Mouse (Mus musculus) lung, postnatal 14 days (tissue): ENCODE measurements at regions not wholly inside any gene's neighbourhood (a gene's known extent, or its start where the extent isn't known, plus 50 kb on each side); places are given as distances from the start of the nearest gene placed in this dataset.
A peak's percentile ranks its signal among the peaks of the same experiment; 100 is the strongest.

Experiments
- DNase-seq: peaks from one replicate; pipeline ENCODE4 v3.0.0; 2021

DNA sequence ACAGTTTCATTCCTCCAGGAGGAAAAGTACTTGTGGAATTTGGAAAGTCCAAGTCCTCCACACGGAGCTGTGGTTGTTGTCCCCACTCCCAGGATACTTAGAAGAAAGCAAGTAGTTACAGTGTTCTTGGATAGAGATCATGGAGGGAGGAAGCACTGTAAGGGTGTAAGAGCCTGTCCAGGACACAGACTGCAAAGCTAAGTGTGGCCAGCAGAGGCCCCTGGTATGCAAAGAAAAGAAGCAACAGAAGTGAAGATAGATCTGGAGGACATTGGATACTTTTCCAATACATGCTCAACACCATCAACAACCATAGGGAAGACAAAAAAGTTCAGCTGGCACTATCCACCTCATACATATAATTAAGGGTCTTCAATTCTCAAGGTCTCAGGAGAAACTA is 197.4 kb downstream of the Meis1 start:
- peak; percentile 46 for DNase-seq

DNA sequence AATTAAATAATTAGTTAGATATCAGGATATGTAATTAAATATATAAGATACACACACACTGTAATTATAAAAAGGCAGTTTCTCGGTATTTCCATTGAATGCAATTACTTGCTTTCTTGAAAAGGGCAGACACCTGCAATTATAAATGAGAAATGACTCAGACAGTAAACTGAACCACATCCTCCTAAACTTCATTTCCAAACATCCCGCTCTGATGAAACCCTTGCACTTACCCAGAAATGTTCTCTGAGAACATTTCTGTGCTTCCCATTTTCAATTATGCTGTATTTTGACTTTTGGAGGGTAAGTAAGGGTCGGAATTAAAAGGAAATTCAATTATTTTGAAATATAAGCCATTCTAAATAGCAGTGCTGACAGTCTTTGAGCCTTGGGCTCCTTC is 204.7 kb downstream of the Meis1 start:
- DNase-seq, result no peak

DNA sequence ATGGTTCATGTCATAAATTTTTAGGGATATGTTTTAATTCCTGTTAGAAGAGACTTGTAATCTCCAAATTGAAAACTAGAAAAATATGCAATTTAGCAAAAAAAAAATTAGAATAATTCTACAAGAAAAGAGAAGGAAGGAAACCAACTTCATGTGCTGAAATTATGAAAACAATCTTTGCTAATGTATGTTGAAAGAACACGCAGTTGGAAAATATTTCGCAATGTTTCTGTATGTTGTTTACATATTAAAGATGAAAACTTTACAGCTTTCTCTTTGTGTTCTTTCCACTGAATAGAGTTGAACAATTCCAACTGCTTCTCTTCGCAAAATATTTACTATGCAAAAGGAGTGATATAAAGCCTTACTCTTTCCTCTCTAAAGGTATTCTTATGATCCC is 251.3 kb downstream of the Meis1 start:
- no peak for DNase-seq

DNA sequence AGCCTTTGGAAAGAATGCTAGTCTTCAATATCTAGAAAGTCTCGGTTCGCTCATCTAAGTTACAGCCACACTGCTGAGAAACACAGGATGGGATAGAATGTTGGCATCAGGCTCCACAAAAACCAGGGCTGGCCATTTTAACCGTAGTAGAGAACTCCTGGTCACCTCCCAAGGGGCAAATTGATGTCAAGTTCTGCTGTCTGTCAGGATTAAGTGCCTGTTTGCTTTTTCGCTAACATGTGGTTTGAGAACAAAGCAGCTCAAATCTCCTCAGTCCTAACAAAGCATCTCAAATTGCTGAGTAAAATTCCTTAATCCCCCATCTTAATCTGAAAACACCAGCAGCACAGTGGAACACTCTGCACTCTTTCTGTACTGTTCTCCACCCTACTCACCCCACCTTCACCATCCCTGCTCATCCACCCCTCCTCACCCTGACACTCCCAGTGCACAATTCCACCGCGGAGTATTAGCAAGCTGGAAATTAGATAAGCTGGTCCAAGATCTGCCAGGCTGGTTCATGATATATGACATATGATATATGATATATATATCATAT is 252.2 kb downstream of the Meis1 start:
- DNase-seq, result no peak

DNA sequence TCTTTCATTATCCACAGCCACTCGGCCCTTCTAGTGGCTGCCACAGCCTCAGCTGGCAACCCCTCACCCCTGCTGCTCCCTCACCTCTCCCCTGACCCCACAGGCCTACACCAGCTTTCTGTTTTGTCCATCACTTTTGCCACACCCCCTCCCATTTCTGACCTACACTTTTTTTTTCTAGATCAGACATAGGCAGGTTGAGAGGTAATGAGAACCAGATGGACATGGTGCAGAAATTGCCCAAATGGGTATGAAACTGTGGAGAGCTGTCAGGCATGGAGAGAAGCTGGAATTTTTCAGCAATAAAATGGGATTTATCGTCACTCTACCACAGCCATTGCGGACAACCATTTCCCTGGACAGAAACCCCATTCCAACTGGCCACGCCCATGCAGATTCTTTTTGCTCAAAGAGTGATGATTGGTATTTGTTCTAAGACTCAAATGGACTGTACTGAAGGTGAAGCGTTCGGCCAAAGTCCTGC is 260.2 kb downstream of the Meis1 start:
- DNase-seq, result no peak

DNA sequence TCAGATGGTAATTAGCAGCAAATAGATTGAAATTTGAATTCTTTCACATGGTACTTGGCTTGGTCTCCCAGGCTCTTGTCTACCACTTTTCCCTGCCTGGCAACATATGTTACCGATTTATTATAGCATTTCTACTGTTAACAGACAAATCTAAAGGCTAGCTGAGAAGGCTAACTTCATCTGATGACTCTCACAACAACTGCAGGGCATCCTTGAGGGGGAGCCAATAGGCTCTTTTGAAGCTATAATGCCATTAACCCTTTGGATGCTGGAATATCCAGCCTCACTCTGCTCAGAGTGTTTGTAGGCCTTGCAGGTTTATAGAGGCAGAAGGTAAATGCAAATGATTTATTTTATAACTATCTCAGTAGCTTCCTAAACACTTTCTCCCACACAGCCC is 262.2 kb downstream of the Meis1 start:
- DNase-seq, result no peak

DNA sequence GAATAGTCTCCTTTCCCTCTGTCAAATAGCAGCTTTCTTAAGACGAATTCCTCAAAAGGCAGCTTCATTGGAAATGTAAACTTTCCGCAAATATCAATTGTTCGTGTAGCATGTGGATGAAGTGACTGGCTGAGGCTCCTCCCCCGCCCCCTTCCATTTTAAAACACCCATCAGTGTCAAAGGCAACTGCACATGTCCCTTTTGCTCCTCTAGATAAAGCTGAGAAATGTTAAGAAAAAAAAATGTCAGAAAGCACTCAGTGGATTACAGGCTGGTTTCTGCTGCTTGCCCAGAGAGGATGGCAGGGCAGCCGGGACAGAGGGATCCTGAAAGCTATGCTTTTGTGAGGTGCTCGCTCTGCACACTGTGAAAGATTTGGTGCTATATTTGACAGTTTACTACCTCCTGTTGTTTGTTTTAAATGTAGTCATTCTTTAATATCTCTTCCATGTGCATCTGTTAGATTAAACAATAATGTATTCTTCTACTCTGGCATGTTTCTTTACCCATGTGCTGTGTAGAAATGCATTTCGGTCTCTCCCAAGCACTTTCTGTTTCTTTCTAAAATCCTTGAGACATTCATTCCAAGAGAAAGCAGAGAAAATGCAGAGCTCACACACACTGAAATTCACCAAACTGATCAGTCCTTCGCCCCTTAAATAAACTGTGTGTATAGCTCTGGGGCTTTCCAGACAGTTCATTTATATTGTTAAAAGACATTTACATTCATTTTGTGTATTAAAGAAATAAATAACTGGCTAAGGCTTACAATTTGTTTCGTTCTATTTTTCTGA is 263.9 kb downstream of the Meis1 start:
- DNase-seq, result no peak

DNA sequence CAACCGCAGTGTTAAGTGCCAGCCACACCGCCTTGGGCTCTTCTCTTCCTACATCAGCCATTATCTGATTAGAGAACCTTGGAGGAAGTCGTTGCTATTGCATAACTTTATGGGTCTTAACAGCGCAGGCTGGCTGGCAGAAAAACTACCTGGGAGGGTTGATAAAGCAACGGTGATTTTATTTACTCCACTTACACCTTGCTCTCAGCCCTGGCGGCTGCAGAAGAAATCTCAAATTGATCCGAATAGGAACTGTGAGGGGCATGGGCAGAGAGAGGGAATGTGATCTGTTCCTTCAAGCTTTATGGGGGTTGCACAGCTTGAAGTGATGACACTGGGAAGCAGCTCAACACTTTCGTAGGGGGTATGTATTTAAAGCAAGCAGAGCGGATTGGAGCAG is 264.9 kb downstream of the Meis1 start:
- DNase-seq, result no peak

DNA sequence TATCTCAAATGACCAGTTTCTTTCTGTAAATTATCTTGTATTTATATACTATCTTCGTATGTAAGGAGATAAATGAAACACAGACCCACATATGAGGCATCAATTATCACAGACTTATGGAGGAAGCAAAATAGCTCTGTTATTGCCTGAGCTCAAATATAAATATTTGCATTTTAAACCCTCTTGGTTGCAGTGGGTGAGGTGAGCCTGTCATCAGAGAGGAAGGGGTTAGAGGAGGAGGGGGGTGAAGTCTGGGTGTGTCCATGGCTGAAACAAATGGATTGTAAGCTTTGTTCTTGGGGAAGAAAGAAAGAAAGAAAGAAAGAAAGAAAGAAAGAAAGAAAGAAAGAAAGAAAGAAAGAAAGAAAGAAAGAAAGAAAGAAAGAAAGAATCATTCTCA is 265.5 kb downstream of the Meis1 start:
- DNase-seq, result no peak

DNA sequence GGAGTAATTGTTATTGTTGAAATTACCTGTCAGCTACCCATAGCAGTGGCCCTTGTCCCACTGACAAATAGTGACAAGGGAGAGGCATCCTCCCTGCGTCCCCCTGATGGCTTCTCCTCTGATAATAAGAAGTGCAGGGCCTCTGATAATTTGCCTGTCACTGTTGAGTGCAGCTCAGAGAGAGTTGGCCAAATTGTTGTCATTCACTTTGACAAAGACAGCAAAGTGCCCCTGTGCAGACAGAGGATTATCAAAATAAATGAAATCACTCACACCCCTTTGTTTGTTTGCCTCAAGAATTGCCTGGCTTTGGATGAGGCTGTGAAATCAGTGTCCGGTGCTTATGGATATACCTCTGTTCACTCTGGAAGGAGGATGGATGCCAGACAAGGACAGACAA is 266.3 kb downstream of the Meis1 start:
- no peak for DNase-seq

DNA sequence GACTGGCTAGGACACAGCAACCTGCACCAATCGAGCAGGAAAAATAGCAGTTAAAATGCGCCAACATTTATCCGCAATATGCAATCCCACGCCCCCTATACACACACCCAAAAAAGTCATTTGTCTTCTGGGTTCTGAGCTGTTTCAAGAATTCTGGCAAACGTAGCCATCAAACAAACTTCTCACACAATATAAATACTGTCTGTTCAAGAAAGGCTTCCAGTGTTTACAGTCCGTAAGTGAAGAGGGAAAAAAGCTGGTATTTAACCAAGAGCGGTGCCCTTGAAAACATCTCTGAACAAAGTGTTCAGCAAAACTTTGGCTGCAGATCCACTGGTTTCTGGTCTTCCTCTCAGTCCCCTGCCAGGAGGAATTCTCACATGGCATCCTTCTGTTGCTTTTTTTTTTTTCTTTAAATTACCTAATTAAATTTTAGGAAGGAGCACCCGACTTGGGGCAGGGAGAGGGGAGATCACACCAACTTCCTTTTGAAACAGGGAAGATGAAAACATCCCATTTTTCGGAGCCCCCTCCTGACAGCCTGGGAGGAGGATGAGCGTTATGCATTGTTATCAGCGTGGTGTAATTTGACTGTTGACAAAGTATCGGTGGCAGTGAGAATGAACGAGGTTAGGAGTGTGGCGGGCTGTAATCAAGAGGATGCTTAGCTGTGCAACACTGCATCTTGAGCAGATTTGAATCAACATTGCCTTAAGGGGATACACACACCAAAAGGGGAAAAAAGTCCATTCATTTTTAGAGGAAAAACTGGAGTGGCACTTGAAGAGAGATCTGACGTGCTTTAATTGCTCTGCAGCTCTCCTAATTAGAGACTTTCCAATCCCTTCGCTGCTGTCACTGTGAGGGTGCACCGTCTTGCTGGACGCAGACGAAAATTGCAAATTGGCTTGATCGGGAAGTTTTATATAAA is 267.6 kb downstream of the Meis1 start:
- DNase-seq, result peak; percentile 14

DNA sequence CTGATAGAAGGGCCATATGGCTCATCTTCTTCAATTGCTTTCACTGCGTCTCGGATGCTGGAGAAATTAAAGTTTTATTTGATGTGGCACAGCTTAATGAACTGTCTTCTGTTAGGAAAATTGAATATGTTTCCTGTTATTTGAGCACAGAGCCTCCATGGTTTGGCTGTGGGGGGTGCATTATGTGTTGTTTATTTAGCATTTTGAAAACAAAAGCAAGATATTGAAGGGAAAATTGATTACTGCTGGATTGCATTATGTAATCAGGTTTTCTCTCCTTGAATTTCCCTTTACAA is 268.8 kb downstream of the Meis1 start:
- no peak for DNase-seq

DNA sequence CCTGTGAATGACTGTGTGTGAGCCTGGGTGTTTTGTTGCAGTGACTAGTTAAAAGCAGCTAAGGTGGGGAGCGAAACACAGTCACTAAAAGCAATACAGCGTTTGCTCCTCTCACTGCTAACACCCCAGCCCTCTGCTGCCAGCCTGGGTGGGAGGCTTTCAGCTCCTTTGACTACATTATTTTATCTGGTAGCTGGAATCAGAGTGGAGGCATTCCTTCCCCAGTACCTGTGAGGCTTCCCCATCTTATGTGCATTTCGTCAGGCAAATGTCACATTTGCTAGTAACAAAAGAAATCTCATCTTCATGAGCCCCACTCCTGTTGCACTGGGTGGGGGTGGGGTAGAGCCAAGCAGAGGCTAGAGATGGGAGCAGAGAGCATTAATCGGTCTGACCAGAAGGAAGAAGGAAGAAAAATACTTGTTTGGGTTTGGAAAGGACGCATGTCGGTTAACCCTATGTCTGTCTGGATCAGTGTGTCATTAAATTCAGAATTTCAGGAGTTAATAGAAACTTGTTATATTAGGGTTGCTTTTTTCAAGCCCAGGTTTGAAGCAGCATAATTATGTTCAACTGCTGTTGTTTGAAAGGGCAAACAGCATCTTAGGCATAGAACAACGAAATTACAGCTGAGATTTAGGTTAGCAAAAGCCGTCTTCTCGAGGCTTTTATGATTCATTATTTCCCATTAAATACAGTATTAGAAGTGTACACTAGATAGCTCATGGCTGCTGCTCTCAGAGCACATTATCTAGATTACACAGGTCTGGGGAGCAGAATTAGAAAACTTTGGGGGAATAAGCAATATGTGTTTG is 269.3 kb downstream of the Meis1 start:
- DNase-seq, result no peak

DNA sequence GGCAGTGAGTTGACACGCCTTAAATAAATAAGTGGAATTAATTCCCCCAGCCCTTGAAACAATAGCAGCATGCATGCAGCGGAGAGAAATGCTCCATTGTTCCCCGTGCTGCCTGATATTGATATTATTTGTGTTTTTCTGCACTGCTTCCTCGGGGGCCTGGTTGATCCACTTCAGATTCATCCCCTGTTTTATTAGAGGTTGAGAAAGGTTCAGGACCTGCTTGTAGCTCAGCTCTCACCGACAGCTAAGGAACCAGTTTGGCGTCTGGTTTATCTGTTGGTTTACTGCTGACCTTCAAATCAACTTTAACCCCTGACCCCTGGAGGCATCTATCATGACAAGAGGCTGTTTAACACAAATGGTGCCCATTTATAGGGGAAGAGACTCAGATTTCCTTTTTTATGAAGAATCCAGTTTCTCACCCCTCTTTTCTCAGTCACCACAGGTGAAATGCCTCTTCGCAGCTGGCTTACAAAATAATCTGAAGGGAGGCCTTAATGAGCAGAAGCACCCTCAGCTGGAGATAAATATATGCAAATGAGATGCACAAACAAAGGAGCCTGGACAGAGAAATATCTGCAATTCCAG is 270.8 kb downstream of the Meis1 start:
- DNase-seq, result no peak

DNA sequence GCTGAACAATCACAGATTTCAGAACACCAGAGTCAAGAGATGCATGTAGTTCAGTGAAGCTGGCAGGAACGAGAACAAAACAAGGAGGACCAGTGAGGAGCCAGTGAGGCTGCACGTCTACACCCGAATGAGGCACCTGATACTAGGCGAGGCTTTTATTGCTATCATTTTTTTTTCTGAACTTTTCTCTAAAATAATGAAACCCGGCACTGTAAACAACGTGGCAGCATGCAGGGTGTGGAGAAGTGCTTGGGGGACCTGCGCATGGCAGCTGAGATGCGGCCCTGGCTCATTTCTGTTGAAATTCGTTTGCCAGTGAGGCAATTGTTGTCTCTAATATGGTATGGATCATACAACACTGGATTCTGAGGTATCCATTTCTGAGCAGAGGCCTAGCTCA is 271.4 kb downstream of the Meis1 start:
- DNase-seq, result no peak

DNA sequence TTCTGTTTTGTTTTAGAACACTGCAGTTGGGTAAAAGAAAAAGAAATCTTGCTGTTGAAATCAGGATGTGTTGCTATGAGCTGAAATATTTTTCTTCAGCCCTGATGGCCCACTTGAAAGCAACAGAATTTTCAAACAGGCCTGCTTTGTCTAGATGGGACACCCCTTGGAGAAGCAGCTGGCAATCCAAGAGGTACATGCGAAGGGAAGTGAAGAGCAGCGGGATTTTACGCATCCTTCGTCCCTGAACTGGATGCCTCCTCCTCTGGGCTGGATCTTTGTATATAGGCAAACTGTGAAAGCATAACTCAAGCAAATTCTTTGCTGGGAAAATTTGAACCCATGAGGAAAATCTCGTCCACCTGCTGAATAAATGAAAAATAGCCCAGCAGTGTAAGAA is 272.3 kb downstream of the Meis1 start:
- no peak for DNase-seq

DNA sequence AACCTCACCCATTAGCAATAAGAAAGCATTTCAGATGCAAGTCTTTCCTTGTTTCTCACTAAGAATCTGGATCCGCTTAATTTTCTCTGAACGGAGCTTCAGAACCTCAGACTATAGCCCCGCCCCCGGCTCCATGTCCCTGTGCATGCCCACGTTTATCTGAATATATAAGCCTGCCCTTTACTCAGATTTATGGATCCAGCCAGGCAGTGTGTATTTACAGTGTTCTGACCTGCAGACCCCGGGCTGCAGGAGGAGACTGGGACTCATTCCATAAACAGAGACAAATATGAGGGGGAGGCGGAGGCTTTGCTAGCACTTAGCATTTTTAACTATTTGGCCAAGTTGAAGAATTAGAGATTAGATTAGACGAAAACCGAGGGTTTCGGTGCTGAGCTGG is 272.9 kb downstream of the Meis1 start:
- no peak for DNase-seq

DNA sequence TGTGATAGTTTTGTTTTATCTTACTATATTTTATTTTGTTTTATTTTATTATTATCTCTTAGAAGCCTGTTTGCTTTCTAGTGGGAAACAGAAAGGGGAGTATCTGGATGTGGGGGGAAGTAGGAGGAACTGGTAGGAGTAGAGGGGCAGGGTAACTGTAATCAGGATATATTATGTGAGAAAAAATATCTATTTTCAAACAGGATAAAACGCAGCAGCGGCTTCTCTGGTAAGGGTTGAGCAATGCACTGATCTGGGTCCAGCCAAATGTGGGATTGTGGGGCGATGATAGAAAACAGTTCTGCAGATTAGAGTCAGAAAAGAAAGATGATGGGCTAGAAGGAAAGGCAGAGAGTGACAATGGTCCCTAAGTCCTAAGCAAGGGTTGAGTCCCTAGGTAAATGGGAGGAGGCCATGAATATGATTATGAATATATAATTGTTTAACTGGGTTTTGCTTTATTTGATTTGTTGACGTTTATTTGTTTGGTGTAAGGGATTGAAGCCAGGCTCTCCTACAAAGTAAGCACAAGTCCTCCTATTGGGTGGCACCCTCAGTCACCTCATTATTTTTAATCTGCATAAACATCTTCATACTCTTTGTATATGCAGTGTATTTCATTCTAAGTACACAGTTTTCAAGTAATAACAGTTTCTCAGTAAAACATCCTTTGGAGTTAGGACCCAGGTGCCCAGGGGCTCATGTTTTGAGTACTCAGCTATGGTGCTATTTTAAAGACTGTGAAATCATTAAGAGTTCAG is 283.7 kb downstream of the Meis1 start:
- no peak for DNase-seq

DNA sequence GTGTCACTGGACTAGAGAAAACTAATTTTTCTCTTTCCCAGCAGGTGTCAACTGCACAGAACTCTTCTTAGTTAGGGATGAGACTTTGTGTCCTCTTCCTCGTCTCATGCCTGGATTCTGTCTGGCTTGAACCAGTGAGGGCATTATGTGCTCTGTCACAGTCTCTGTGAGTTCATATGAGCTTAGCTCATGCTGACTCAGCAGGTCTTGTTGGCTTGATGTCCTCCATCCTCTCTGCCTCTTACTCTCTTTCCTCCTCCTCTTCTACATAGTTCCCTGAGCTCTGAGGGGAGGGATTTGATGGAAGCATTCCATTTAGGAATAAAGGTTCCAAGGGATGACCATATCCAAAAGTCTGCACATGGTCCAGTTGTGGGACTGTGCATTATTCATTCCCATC is 284.7 kb downstream of the Meis1 start:
- DNase-seq, result no peak

DNA sequence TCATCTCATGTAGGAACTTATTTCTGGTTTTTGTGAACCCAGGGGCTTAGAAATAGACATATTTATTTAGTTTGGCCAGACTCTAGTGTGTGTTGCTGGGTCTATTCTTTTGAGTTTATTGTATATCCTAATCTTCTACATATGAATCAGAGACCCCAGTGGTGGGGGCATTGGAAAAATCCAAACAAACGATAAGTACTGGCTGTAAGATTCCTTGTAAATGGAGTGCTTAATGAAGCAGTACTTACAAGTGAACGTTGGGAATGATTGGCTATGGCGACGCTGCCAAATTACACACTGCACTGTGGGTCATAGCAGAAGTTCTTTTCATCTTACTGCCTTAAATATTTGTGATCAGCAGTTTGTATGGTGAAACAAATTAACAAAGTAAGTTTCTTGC is 289.0 kb downstream of the Meis1 start:
- no peak for DNase-seq

DNA sequence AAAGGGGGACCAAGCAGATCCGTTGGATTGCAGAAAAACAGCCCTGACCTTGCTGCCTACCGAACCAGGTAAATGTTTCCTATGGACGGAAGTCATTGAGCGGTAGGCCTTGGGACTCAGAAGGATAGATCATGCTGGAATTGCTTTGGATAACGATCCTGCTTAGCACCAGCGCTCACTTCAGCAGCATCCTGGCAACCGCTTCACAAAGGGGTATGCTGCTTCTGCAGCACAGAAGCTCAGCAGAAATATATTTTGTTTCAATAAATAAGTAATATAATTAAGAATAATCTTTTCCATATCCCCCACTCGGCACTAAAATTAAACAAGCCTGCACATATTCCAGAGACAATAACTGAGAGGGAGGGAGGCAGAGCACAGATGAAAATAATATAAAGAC is 296.0 kb downstream of the Meis1 start:
- DNase-seq, result no peak

DNA sequence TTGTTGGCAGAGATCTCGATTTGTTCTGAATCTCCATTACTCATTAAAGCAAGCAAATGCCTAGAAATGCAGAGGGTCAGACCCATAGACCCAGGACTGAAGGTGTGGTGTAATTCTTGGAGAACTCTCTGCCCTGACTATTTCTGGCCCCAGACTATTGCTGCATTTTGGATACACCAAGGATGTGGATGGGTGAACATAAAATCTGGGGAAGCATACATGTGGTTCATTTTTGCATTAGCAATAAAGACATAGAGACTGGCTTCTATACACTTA is 303.0 kb downstream of the Meis1 start:
- no peak for DNase-seq
